Mouse (Mus musculus): ENCODE measurements at regions not wholly inside any gene's neighbourhood (a gene's known extent, or its start where the extent isn't known, plus 50 kb on each side); places are given as distances from the start of the nearest gene placed in this dataset.

GRCm38 (mm10) chr4:34336971-34337797 is 213.6 kb upstream of the Akirin2 start:
- DNase-seq (ENCODE audit: low spot score in 2 of 2): peak; percentile 74 to 75

GRCm38 (mm10) chr4:34337852-34338251 is 212.9 kb upstream of the Akirin2 start:
- no peak for DNase-seq (ENCODE audit: low spot score in 2 of 2)

- DNase-seq (ENCODE audit: low spot score in 2 of 2): no peak
Measured at GRCm38 (mm10) chr4:34340057-34340456, 210.7 kb upstream of the Akirin2 start.

GRCm38 (mm10) chr4:34371281-34372032 is 179.3 kb upstream of the Akirin2 start:
- DNase-seq (ENCODE audit: low spot score in 2 of 2): no peak

GRCm38 (mm10) chr4:34386338-34386967 is 164.3 kb upstream of the Akirin2 start:
- no peak for DNase-seq (ENCODE audit: low spot score in 2 of 2)

- DNase-seq (ENCODE audit: low spot score in 2 of 2): no peak
Measured at GRCm38 (mm10) chr4:34391499-34391898, 159.2 kb upstream of the Akirin2 start.

GRCm38 (mm10) chr4:34403061-34403460 is 147.7 kb upstream of the Akirin2 start:
- peak in 1 of 2 experiments; percentile 33 for DNase-seq (ENCODE audit: low spot score in 2 of 2)

GRCm38 (mm10) chr4:34407181-34407580 is 143.6 kb upstream of the Akirin2 start:
- DNase-seq (ENCODE audit: low spot score in 2 of 2): no peak

- no peak for DNase-seq (ENCODE audit: low spot score in 2 of 2)
Measured at GRCm38 (mm10) chr4:34420970-34421369, 129.8 kb upstream of the Akirin2 start.

- DNase-seq (ENCODE audit: low spot score in 2 of 2): no peak
Measured at GRCm38 (mm10) chr4:34424131-34424646, 126.5 kb upstream of the Akirin2 start.

GRCm38 (mm10) chr4:34429003-34429402 is 121.7 kb upstream of the Akirin2 start:
- DNase-seq (ENCODE audit: low spot score in 2 of 2): no peak

GRCm38 (mm10) chr4:34429456-34430235 is 121.1 kb upstream of the Akirin2 start:
- DNase-seq (ENCODE audit: low spot score in 2 of 2): peak; percentile 44 to 52

GRCm38 (mm10) chr4:34437316-34437715 is 113.4 kb upstream of the Akirin2 start:
- DNase-seq (ENCODE audit: low spot score in 2 of 2): no peak

- no peak for DNase-seq (ENCODE audit: low spot score in 2 of 2)
Measured at GRCm38 (mm10) chr4:34449582-34449981, 101.2 kb upstream of the Akirin2 start.

GRCm38 (mm10) chr4:34462591-34462990 is 88.1 kb upstream of the Akirin2 start:
- DNase-seq (ENCODE audit: low spot score in 2 of 2): no peak

- peak; percentile 23 to 24 for DNase-seq (ENCODE audit: low spot score in 2 of 2)
Measured at GRCm38 (mm10) chr4:34465845-34466244, 84.9 kb upstream of the Akirin2 start.

- peak; percentile 24 to 35 for DNase-seq (ENCODE audit: low spot score in 2 of 2)
Measured at GRCm38 (mm10) chr4:34466309-34466708, 84.4 kb upstream of the Akirin2 start.

GRCm38 (mm10) chr4:34468096-34468495 is 82.6 kb upstream of the Akirin2 start:
- no peak for DNase-seq (ENCODE audit: low spot score in 2 of 2)

- no peak for DNase-seq (ENCODE audit: low spot score in 2 of 2)
Measured at GRCm38 (mm10) chr4:34475792-34476448, 74.8 kb upstream of the Akirin2 start.

- no peak for DNase-seq (ENCODE audit: low spot score in 2 of 2)
Measured at GRCm38 (mm10) chr4:34484273-34484672, 66.5 kb upstream of the Akirin2 start.

GRCm38 (mm10) chr4:34485574-34485973 is 65.2 kb upstream of the Akirin2 start:
- DNase-seq (ENCODE audit: low spot score in 2 of 2): no peak

Data from right cerebral cortex, postnatal 10 days (tissue).